Mouse (Mus musculus): ENCODE data around the gene Txlng. TPM values are rescaled to one million over a fixed set of nuclear protein-coding genes. Genes with fewer than 3 reads are reported as not detected.
"Not testable (repeated sequence)": the region's sequence is repeated elsewhere in the genome, so short reads cannot be mapped to it uniquely, and the experiment has no call there.

The Txlng gene
- total RNA-seq (2014; fragmentation: Nextera tagmentation) = 21.0 and 27.3 TPM in 2 replicates
- total RNA-seq (2017) = 49.8 and 64.6 TPM in 2 replicates

GRCm38 (mm10) chrX:162829203-162829708 is at the start of gene Txlng:
Gene Txlng (minus strand): TSS chrX:162829454.
- ATAC-seq (replicated peaks; ENCODE audit: low FRiP score, low TSS enrichment, poor library complexity, severe bottlenecking) = peak; percentile 96

GRCm38 (mm10) chrX:162878236-162878635 is 49.0 kb upstream of the Txlng start:
- no peak for ATAC-seq (replicated peaks; ENCODE audit: low FRiP score, low TSS enrichment, poor library complexity, severe bottlenecking)

GRCm38 (mm10) chrX:162873761-162874160 is 44.5 kb upstream of the Txlng start:
- no peak for ATAC-seq (replicated peaks; ENCODE audit: low FRiP score, low TSS enrichment, poor library complexity, severe bottlenecking)

- peak; percentile 78 for ATAC-seq (replicated peaks; ENCODE audit: low FRiP score, low TSS enrichment, poor library complexity, severe bottlenecking)
Measured at GRCm38 (mm10) chrX:162871734-162872517, 42.7 kb upstream of the Txlng start.

GRCm38 (mm10) chrX:162868294-162868965 is 39.2 kb upstream of the Txlng start:
- ATAC-seq (replicated peaks; ENCODE audit: low FRiP score, low TSS enrichment, poor library complexity, severe bottlenecking) = peak; percentile 85

GRCm38 (mm10) chrX:162848682-162849081 is 19.4 kb upstream of the Txlng start:
- no peak for ATAC-seq (replicated peaks; ENCODE audit: low FRiP score, low TSS enrichment, poor library complexity, severe bottlenecking)

- ATAC-seq (replicated peaks; ENCODE audit: low FRiP score, low TSS enrichment, poor library complexity, severe bottlenecking) = no peak
Measured at GRCm38 (mm10) chrX:162845531-162845930, 16.3 kb upstream of the Txlng start.

- 0 out of 2 replicates have a peak, but pooled peaks have one; percentile 30 for ATAC-seq (replicated peaks; ENCODE audit: low FRiP score, low TSS enrichment, poor library complexity, severe bottlenecking)
Measured at GRCm38 (mm10) chrX:162844447-162845100, 15.3 kb upstream of the Txlng start.

GRCm38 (mm10) chrX:162832101-162832500 is 2.8 kb upstream of the Txlng start:
- no peak for ATAC-seq (replicated peaks; ENCODE audit: low FRiP score, low TSS enrichment, poor library complexity, severe bottlenecking)

GRCm38 (mm10) chrX:162831542-162831941 is 2.3 kb upstream of the Txlng start:
- ATAC-seq (replicated peaks; ENCODE audit: low FRiP score, low TSS enrichment, poor library complexity, severe bottlenecking) = peak; percentile 70

GRCm38 (mm10) chrX:162831036-162831435 is 1.8 kb upstream of the Txlng start:
- ATAC-seq (replicated peaks; ENCODE audit: low FRiP score, low TSS enrichment, poor library complexity, severe bottlenecking) = no peak

- not testable (repeated sequence) for ATAC-seq (replicated peaks; ENCODE audit: low FRiP score, low TSS enrichment, poor library complexity, severe bottlenecking)
Measured at GRCm38 (mm10) chrX:162830313-162830712, 1.1 kb upstream of the Txlng start.

GRCm38 (mm10) chrX:162829741-162830140 is 487 bp upstream of the Txlng start:
- no peak for ATAC-seq (replicated peaks; ENCODE audit: low FRiP score, low TSS enrichment, poor library complexity, severe bottlenecking)

- ATAC-seq (replicated peaks; ENCODE audit: low FRiP score, low TSS enrichment, poor library complexity, severe bottlenecking) = no peak; the same call in 1 of the 2 replicates
Measured at GRCm38 (mm10) chrX:162828783-162829182, 471 bp downstream of the Txlng start.

GRCm38 (mm10) chrX:162828016-162828415 is 1.2 kb downstream of the Txlng start:
- ATAC-seq (replicated peaks; ENCODE audit: low FRiP score, low TSS enrichment, poor library complexity, severe bottlenecking) = no peak

GRCm38 (mm10) chrX:162800371-162800770 is 28.9 kb downstream of the Txlng start:
- peak; percentile 70; the same call in 1 of the 2 replicates for ATAC-seq (replicated peaks; ENCODE audit: low FRiP score, low TSS enrichment, poor library complexity, severe bottlenecking)

GRCm38 (mm10) chrX:162791392-162791791 is 37.9 kb downstream of the Txlng start:
- not testable (repeated sequence) for ATAC-seq (replicated peaks; ENCODE audit: low FRiP score, low TSS enrichment, poor library complexity, severe bottlenecking)

- ATAC-seq (replicated peaks; ENCODE audit: low FRiP score, low TSS enrichment, poor library complexity, severe bottlenecking) = no peak
Measured at GRCm38 (mm10) chrX:162788372-162788771, 40.9 kb downstream of the Txlng start.

- ATAC-seq (replicated peaks; ENCODE audit: low FRiP score, low TSS enrichment, poor library complexity, severe bottlenecking) = no peak
Measured at GRCm38 (mm10) chrX:162770726-162771125, 58.5 kb downstream of the Txlng start.
